Mouse (Mus musculus) layer of hippocampus, adult 18-20 months (tissue): ENCODE measurements around the gene Rhoh. TPM values are rescaled to one million over a fixed set of nuclear protein-coding genes. Genes with fewer than 3 reads are reported as not detected.

Experiments used
- DNase-seq, 2 experiments: peaks; one replicate each; pipeline ENCODE4 v3.0.0; 2022; ENCODE audit warnings: low spot score in 2 of 2
- total RNA-seq, 2 experiments: library from RNA; stranded (reverse); gene quantifications; 2 replicates each; pipeline ENCODE4 v1.2.3; 2021

The Rhoh gene
- total RNA-seq, 2 experiments from 2014 or later, result 0.63 to 0.89 TPM

DNA sequence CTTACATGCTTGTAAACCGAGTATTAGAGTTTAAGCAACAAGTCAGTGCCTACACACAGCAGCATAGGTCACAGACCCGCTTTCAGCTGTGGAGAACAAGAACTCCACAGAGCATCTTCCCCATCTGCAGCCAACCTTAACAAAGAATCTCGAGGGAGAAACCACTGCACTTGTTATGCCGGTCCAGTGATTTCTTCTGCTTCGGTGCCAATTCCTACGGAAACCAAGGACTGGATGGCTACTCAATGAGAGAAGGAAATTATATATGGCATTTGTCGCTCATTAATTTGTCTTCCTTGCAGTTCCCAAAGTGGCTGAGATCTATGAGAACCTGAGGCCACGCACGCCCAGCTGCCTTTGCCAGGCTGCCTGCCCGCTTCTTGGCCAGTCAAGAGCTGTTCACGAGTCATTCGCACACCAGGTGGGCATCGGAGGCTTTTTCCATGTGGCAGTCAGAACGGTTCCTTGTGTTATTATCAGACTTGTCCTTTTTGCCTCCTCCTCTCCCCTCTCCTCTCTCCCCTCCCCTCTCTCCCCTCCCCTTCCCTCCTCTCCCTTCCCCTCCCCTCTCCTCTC, 30.3 kb downstream of the Rhoh start:
- no peak for DNase-seq

DNA sequence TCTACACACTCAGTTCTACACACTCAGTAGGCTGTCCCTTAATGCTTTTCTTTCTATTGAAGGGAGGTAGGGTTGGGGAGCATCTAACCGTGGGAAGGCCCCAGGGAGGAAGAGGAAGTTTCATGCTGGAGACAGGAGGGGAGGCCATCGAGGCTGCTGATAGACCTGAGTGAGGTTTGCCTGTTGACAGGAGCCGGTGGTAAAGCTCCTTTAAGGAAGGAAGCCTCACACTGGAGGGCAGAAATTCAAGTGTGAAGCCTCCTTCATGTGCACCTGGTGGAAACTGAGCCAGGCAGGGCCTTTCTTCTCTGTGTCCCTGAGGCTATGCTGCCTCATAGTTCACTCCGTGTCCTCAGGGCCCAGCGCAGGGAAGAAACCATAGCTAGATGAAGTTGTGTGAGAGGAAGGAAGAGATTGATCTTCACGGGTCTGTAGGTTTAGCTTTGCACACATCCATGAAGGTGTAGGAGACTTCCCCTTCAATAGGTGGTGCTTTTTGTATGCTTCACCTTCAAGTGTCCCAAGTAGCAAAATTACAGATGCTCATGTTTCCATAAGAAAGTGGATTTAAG, 34.2 kb downstream of the Rhoh start:
- no peak for DNase-seq

DNA sequence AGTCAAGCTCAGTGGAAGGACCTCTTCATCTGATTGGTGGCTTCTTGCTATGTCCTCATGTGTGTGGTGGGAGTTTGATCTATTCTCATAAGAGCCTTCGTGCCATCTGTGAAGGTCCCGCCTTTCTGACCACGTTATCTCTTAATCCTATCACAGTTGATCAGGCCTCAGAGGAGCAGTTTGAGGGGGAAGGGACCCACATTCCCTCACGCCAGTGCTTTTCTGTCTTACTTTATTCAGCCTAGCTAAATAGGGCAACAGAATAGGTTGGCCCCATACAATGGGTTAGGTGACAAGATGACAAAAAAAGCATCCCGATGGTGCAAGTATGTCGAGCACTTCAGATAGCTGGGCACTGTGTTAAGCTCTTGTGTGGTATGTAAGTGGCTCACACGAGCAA, 34.8 kb downstream of the Rhoh start:
- no peak for DNase-seq

DNA sequence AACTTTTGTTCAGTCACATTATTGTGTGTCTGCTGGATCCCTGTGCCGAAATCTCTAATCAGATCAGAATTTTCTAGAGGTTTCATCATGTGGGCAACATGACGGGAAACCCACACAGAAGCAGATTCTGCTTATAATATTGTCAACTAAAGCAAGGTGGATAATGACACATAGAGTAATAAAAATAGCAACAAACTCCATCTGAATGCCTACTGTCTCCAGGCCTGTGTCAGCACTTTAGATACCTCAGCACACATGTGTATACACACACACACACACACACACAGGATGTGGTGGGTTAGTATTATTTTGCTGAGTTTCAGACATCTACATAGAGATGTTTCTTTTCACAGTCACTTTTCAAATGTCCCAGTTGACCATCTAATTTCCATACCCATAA, 36.7 kb downstream of the Rhoh start:
- DNase-seq, result no peak

DNA sequence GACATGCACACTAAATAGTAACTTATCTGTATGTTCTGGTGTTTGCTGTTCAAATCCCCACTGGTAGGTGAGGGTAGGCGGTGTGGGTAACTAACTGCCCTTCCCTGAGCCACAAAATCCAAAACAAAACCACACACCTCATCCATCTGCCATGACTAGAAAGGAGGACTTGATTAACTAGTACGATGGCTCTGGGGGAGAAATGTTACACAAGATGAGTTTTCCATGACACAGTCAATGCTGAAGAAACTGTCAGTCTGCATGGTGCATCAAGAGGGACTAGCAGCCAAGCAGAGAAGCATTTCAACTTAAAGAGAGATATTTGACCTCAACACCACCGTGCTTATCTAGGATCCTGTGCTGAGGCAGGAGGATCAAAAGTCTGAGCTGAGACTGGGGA, 37.7 kb downstream of the Rhoh start:
- DNase-seq, result no peak

DNA sequence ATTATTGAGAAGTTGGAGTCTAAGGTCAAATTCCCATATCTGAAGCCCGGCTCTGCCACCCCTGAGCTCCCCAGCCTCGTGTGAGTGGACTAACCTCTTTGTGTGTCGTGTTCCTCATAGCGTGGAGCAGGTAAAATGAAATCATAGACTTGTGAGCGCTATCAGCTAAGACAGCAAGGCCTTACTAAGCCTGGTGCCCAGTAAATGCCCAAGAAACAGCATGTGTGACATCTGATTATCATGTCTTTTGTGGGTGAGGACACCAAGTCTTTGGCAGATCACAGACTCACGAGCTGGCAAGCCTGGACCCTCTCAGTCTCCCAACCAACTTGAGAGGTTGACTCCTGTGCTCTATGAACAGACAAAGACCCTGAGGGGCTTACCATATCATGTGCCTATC, 39.1 kb downstream of the Rhoh start:
- DNase-seq, result no peak

DNA sequence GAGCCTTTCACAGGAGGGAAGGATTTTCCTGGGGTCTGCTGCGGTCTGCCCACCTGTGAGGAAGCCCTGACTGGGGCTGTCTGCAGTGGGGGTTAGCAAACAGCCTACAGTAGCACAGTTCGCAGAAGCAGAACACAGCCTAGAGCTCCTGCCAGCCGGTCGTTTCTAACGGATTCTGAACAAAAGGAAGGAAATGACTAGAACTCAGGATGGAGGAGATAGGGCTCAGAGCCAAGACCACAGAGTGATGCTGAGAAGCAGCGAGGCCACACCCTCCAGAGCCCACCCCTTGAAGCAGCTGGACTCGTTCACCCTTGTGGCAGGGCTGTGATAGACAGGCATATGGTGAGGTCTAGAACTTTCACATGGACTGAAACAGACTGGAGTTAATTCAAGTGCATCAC, 39.9 kb downstream of the Rhoh start:
- DNase-seq, result peak in 1 of 2 experiments; percentile 41

DNA sequence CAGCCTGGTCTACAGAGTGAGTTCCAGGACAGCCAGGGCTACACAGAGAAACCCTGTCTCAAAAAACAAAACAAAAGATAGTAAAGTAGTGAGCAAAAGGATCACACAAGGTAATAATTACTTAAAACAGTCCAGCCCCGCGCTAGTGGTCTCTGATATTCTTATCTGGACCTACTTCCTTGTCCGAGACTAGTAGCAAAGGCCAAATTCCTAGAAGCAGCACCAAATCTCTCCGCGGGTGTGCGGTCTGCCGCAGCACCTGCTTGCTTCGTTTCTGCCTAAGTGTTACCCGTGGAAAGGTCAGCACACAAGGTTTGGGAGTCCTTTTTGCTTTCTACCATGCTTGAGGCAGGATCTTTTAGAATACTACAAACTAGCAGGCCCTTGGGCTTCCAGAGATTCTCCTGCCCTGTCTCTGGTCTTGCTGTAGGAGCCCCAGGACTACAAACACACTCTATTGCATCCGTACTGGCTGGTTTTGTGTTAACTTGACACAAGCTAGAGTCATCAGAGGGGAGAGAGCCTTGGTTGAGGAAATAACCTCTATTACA, 40.9 kb downstream of the Rhoh start:
- no peak for DNase-seq

DNA sequence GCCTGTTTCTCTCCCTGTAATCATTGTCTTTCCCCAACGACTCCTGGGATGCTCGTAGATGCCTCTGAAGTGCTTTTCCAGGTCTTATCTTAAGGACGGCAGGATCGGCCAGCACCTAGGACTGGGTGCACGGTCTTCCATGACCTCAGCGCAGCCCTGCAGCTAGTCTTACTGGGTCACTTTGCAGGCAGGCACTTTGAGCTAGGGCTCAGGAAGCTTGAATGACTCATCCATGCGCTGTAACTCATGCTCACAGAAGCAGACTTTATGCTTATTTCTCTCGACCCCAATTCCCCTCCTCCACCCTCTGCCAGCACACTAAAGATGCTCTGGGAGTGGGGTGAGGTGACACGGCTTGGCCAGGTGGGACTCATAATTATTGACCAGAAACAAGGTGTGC, 41.8 kb downstream of the Rhoh start:
- no peak for DNase-seq

DNA sequence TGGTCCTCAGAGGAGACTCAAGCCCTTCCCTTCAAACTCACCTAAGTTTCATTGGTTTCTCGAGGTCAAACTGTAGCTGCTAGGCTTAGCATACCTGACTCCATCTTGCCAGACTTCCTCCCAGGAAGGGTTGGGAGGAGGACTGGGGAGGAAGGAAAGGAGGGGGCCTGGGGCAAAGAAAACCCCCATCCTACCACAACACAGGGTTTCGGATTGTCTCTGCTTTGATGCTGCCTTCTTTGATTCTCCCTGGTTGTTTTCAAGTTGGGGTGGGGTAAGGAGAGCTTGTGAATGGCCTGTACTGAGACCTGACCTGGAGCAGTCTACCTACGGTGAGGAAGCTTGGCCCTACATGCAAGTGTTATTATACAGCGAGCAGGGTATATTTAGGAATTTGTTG, 43.5 kb downstream of the Rhoh start:
- no peak for DNase-seq

DNA sequence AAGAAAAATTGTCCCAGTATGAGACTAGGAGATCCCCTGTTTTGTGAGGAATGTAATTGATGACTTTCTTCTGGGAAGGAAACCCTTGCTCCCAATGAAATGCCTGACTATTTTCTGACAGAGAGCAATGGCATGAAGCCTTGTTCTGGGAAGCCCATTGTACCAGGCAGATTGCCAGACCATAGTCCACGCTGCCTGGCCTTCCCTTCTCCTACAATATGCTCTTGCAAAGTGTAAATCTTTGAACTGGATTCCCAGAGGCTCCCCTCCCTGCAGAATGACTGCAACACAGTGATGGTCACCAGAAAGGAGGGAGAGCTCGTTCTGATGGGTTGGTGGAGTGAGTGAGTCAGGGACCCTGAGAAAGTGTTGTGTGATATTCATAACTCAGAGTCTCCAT, 47.7 kb downstream of the Rhoh start:
- DNase-seq, result no peak

DNA sequence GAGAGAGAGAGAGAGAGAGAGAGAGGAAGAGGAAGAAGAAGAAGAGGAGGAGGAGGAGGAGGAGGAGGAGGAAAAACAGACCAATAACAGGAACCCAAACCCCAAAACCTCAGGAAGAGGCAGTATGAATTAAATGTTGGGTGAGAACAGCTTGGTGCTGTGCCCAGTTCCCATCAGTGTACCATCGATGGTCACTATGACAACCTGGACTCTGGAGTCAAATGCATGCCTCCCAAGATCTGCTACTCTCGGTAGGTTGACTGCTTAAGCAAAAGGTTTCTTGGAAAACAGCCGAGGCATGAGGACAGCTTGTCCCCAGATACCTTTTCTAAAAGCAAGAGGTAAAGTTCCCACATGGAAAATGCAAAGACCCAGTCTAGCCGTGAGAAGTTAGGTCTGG, 48.3 kb downstream of the Rhoh start:
- peak in 1 of 2 experiments; percentile 12 for DNase-seq

DNA sequence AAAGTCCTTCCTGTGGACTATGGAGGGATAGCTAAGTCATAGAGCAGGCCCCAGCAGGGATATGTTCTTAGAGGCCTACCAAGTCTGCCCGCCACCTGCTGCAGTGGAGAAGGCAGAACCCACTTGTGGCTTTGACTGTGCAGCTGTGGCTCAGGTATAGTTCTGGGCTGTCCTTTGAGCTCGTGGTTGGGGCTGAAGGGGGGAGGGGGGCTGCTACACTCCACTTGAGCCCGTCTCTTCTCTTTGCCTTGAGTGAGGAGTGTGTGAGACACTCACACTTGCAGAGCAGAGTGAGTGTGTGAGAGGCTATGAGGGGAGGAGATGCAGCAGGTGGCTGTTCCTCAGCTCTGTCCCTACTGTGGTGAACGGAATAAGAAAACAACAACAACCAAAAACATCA, 49.4 kb downstream of the Rhoh start:
- no peak for DNase-seq

DNA sequence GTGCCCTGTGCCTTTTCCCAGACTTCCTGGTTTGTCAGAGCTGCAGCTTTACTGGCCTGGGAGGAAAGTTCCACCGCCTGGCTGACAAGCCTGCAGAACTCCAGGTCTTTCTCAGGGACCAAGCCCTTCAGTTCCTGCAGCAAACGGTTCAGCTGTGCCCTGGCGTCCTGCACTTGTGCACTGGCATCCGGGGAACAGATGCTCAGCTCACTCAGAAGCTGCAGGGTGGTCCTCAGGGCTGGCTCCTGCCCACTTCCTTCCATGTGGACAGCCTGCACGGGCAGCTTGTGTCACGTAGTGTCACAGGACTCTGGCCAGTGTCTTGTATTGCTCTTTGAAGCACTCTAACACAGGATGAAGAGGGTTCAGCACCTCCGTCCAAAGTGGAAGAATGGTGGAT, 50.7 kb downstream of the Rhoh start:
- no peak for DNase-seq

DNA sequence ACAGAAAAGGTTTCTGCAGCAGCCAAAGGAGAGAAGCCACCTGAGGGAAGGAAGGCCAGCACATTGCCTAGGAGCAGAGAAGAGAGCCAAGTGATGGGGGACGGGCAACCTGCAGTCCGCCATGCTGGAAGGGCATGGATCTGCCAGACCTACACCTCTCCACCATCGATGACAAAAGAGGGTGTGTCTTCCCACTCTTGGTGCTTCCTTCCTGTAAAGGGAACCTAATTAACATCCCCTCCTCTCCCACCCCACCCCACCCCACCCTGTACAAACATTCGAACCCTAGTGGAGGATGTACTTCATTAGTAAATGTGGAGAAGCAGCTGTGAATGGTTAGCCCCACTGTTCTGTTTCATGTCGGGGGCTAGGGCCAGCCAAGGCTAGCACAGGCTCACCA, 51.2 kb downstream of the Rhoh start:
- DNase-seq, result no peak

DNA sequence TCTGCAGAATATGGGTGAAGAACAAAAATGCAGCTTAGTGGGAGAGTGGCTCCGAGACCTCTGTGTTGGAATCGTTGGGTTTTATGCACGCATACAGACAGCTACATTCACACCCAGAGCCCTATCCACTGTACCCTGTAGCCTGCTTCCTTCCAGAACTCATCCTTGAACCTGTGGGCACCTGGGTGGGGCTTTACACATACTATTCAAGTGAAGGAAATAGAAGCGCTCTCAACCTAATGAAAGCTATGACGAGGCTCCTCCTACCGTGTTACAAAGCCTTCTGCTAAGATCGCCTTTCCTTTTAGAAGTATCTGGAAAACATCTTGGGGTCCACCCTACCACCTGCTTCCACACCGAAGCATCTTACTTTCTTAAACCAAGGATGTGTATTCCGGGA, 52.1 kb downstream of the Rhoh start:
- no peak for DNase-seq

DNA sequence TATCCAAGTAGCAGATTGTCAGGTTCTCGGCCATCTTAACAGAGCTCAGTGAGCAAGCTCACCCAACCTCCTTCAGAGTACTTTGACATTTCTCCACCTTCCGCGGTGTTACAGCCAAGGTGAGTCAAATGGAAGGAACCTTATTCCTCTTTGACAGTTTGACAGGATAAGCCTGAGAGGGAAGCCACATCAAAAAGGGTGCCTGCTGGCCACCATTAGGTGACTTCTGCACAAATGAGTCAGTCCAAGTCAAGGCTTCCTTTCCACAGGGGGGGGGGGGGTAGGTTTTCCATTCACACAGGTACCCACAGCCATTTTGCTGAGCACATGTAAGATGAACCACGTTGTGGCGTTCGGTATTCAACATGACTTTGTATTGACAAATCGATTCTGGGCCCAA, 53.3 kb downstream of the Rhoh start:
- no peak for DNase-seq

DNA sequence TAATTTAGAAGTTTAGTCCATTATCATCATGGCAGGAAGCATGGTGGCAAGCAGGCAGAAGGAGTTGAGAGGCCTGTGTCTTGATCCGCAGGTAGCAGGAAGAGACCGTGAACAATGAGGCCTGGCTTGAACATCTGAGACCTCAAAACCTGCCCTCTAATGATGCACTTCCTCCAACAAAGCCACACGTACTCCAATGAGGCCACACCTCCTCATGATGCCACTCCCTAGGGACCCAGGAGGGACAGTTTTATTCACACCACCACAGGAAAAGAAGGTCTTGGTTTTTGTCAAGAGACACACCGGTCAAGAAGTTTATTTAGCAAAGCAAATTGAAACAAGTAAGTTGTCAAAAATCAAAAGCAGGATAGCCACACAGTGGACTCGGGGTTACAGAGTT, 55.9 kb downstream of the Rhoh start:
- no peak for DNase-seq

DNA sequence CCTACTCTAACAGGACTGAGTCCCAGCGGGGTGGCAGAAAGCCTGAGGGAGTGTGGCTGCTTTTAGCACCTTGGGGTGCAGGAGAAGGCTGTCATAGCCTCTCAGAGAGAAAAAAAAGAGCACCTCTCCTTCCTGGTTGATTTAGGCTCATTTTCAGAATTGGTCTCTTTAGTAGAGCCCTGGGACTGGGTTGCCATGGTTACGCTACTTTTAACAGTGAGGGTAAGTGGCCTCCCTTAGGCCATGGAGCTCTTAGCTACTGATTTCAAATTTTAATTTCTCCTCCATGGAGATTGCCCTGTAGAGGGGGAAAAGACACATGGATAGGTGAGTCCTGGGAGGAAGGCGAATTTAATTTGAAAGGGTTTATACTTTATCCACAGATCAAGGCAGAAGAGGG, 57.6 kb downstream of the Rhoh start:
- no peak for DNase-seq

DNA sequence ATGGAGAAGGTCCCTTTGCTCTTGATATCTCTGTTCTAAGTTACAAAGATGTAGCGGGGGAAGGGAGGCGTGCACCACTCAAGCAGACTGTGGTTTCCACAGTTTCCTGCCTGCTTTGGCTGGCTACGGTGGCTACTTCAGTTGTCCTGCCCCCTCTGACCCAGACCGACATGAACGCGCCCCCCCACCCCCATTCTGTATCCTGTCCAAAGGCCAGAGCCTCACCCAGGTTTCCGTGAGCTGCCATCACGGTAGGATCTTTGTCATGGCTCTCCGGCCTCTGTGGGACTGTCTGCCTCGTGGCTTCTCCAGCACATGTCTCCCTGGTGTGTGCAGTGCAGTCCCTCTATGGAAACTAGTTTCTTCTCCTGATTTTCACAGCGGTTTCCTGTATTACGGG, 58.3 kb downstream of the Rhoh start:
- DNase-seq, result no peak

DNA sequence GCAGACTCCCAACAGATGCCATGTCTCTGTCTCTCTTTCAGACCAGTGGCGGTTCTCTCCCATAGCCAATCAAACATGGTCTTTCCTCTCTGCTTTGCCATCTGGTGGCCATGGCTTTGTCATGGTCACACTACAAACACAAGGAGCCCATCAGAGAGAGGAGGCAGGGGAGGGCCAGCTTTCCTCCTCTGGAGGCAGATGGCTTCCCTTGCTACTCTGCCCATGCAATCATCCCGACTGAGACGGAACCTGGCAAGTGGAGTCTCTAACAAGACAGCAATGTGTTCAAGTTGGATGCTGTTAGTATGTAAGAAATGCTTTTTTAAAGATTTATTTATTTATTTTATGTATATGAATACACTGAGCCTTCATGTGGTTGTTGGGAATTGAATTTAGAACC, 58.9 kb downstream of the Rhoh start:
- DNase-seq, result no peak

DNA sequence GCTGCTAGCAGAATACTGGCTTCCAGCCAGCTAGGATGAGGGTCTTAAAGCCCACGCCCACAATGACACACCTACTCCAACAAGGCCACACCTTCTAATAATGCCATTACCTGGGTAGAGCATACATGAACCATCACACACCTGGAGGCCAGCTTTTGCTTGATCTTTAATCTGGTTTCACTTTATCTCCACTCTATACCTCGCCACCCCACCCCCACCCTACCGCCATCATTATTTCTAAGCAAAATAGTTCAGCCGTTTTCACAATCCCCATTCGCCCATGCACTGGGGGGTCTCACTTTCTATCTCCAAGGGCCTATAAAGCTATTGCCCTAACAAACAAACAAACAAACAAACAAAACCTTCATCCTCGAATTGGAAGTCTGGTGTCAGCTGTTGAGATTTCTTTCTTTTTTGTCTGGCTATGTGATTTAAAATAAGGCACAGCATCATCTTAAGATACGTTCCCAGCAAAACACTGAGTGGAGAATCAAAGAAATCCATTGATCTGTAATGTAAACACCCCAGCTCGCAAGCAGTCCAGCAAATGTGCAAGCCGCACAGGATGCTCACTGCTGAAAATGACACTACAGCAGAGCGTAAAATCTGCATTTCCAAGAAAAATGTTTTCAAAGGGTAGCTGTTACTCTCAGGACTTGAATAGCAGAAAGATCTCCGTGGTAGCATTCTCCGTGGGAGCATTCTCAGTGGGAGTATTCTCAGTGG, 59.9 kb downstream of the Rhoh start:
- no peak for DNase-seq
